Mouse (Mus musculus) thymus, postnatal 14 days (tissue): ENCODE results near the gene Cbx6.
A peak's percentile ranks its signal among the peaks of the same experiment; 100 is the strongest.

ENCODE experiments used
- DNase-seq: peaks from one replicate; pipeline ENCODE4 v3.0.0; 2021

Cbx6 gene

DNA sequence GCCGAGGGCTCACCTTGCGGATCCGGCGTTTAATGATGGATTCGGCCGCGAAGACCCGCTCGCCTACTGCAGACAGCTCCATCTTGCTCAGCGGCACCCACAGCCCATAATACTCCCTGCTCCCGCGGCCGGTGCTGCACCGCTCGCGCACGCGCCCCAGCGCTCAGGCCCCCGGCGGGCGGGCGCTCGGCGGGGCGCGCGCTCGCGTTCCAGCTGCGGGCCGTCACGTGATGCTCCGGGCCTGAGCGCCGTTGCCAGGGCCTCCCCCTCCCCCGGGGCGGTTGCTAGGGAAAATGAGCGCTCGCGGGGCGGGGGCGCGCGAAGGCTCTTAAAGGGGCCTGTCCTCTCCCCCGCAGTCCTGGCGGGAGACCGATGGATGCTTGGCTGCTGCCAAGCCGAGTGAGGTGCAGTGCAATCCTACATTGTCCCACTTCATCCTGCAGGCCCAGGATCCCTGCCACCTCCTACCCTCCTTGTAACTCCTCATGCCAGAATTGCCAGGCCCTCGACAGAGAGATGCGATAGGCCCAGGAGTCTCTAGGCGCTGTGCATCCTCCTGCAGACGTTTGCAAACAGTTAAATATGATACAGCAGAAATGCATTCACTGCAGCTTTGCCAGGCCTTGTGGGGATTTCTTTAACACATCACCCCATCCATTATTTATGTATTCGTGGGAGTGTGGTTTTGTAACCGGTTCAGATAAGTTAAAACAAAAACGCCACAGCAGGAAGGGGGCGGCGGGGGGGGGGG lies at the start of gene Cbx6, which contains the start of gene Npcd:
TSS of gene Cbx6 (minus strand) at position 559 of the 751 bp plus-strand sequence.
TSS of gene Npcd (minus strand) at position 108 of the 751 bp plus-strand sequence.
- peak; percentile 99 for DNase-seq

GRCm38 (mm10) chr15:79883352-79883822 lies 48.9 kb upstream of the Cbx6 start:
- DNase-seq, result peak; percentile 95

DNA sequence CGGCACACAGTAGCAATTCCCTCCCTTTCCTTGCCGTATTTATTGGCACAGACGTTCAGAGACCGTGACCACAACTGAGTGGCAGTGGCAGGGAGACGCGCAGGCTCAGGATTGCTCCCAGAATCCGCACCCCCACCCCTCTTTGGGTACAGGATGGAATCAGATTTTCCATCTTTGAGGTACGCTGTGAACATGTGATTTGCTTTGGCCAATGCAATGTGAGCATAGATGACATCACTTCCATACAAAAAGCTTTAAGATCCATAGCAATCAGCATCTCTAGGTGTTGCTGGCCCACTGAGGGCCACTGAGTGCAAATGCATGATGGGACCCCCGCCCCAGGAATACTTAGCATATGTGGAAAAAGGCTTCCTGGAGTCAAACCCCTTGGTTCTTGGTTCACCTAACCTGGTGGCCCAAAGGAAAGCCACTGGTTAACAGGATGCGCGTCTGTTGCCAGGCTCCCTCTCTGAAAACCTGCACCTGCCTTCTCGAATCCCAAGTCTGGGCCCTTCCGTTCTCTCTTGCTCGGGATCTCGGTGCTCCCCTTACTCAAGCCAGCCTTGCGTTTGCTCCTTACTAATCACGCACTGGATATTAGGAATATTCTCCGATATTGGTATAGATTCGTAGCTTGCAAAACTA lies 48.3 kb upstream of the Cbx6 start:
- DNase-seq, result no peak

DNA sequence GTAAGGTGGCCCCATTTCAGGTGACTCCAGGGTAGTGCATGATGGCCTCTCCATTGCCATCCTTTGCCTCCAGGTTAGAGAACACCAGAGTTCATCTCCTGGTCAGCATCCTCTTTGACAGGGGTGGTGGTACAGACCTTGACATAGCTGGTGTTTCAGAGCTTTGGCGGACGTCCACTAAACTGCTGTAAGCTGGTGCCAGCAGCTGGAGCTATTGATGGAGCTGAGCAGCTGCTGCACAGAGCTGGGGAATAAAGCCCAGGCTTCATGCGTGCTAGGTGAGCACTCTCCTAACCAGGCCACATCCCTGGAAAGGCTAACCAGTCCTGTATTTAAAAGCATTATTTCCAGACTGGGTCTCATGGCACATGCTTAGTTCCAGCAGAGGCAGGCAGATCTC lies 46.0 kb upstream of the Cbx6 start:
- DNase-seq, result no peak

- DNase-seq, result no peak
Observed at GRCm38 (mm10) chr15:79879319-79879718, 44.8 kb upstream of the Cbx6 start.

DNA sequence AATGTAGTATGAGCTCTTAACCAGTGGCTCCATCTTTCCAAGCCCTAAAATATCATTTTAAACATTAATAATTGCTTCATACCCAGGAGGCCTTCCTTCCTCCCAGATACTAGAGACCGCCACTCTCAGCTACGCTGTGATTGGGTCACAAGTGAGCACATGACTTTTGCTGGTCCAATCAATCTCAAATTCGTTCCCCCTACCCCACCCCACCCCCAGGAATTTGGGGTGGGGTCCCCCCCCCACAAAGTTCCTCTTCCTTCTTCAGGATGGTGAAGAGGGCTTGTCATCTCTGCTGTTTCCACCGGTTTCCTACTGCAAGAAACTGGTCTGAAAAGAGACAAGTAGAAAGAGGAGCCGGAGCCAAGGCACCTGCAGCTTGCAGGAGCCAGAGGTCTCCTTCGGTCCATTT lies 44.2 kb upstream of the Cbx6 start:
- DNase-seq, result no peak

GRCm38 (mm10) chr15:79875261-79875995 lies 40.9 kb upstream of the Cbx6 start:
- no peak for DNase-seq

DNA sequence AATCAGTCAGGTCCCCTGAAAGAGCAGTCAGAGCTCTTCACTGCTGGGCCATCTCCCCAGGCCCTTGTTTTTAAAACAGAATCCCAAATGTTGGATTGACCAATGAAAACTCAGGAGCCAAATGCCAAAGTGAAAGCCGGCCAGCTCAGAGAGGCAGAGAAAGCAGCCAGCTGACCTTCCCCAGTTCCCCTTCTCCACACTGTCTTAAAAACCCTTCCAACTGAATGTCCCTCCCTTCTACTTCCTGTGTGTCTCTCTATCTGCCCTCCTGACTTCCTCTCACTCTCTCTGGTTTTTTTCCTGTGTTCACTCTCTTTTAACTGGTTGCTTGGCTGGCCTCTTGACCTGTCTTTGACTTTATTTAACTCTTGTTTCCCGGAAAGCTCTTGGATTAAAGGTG lies 39.5 kb upstream of the Cbx6 start:
- no peak for DNase-seq

DNA sequence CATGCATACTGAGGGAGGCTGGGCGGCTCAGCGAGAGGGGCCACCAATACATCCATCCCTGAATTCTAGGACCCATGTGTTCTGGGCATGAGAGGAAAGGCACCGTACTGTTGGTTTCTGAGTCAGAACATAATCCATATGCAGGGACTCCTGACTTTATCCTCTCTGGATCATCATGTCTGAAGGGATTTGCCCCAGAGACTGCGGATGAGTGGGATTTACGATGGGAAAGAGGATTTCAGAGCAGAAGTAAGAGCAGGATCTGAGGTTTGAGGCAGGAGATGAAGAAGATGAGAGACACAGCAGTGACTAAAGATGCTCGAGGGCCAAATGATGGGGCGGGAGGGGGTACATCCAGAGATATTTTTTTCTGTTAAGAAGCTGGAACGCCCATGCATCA lies 39.1 kb upstream of the Cbx6 start:
- no peak for DNase-seq

- peak; percentile 11 for DNase-seq
Observed at GRCm38 (mm10) chr15:79867260-79868002, 32.9 kb upstream of the Cbx6 start.

- DNase-seq, result no peak
Observed at GRCm38 (mm10) chr15:79859821-79860220, 25.3 kb upstream of the Cbx6 start.

GRCm38 (mm10) chr15:79858979-79859378 lies 24.5 kb upstream of the Cbx6 start:
- DNase-seq, result no peak

DNA sequence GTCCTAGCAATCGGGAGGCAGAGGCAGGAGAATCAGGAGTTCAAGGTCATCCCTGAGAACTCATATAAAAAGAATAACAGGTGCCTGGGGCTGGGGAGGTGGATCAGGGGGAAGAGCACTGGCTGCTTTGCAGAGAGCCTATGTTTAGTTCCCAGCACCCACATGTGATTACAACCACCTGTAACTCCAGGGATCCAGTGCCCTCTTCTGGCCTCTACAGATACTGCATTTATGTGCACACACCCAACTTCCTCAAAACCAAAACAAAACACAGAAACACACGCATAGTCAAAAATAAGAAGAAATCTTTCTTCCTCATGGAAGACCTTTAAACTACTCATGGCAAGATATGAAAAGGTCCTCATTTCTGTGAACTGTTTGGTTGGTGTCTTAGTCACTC lies 15.7 kb upstream of the Cbx6 start:
- DNase-seq, result no peak

- no peak for DNase-seq
Observed at GRCm38 (mm10) chr15:79847100-79847499, 12.6 kb upstream of the Cbx6 start.

- DNase-seq, result no peak
Observed at GRCm38 (mm10) chr15:79845986-79846385, 11.5 kb upstream of the Cbx6 start.

- DNase-seq, result no peak
Observed at GRCm38 (mm10) chr15:79842985-79843384, 8.5 kb upstream of the Cbx6 start.

GRCm38 (mm10) chr15:79840281-79840680 lies 5.8 kb upstream of the Cbx6 start:
- DNase-seq, result no peak

DNA sequence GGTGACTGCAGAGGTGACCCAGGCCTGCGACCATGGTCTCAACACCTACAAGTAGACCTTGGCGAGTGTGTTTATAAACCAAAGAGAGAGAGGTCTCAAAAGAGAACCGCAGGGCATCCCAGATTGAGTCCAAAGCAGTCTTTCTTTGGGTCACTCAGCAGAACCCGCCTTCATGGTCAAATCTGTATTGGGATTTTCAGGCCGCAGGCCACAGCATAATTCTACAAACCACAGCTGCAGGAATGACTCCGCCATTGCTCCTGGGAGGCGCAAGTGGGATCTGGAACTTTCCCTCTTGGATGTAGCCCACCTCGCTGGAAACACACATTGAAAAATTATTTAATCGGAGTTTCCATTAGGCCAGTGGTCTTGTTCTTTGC lies 383 bp upstream of the Cbx6 start:
- no peak for DNase-seq

- peak; percentile 56 for DNase-seq
Observed at GRCm38 (mm10) chr15:79833251-79834050, 1.0 kb downstream of the Cbx6 start.

DNA sequence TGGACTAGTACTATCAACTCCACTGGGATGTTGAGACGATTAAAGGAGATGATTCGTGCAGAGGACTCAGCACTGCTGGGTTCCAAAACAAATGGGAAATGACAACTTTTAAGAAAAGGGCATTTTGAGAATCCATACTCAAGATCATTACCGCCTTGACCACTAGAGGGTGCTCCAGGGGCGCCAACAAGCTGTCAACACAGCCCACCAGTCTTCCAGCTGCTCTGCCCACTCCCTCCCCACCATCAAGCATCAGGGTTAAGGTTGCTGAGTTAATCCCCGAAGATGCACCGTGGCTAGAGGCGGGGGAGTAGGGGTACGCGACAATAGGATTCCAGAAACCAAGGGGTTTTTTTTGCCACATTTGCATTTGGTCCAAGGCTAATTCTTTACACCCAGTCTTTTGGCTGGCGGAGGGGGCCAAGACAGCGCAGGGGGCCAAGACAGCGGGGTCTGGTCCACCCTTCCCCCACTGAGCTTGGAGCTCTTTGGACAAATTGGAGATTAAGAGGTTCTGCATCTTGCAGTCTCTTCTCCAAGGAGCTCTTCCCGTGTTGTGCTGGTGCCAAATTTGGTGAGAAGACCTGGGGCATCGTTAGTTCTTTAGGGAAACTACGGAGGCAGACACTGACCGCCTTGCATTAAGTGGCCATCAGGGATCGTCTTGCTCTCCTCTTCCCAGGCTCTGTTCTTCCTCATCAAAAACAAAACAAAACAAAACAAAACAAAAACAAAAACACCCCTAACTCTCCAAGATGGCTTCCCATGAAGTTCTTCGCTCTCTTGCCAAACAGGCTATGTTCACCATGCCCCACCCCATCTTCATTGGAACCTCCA lies 2.2 kb downstream of the Cbx6 start:
- peak; percentile 86 for DNase-seq

GRCm38 (mm10) chr15:79830388-79830787 lies 4.1 kb downstream of the Cbx6 start:
- peak; percentile 78 for DNase-seq
